Mouse (Mus musculus) heart, postnatal 0 days (tissue): Measurements from ENCODE around the gene 5830411N06Rik.

ENCODE experiments used
- CTCF ChIP-seq: IDR thresholded peaks from 2 replicates; pipeline ENCODE4 v1.5.1; 2016; ENCODE audit warnings: antibody characterized with exemption, control low read depth, low read depth
- EP300 ChIP-seq: IDR thresholded peaks from 2 replicates; pipeline ENCODE4 v1.6.1; 2016; ENCODE audit warnings: antibody characterized with exemption, low read depth

- TF ChIP-seq EP300 = no peak
- TF ChIP-seq CTCF = no peak
Observed at GRCm38 (mm10) chr7:140299416-140299815, 52.3 kb downstream of the 5830411N06Rik start.
